Mouse (Mus musculus) heart, postnatal 0 days (tissue): ENCODE measurements around the gene Rmnd5a.

ENCODE experiments used
- CTCF ChIP-seq: IDR thresholded peaks from 2 replicates; pipeline ENCODE4 v1.5.1; 2016; ENCODE audit warnings: antibody characterized with exemption, control low read depth, low read depth
- EP300 ChIP-seq: IDR thresholded peaks from 2 replicates; pipeline ENCODE4 v1.6.1; 2016; ENCODE audit warnings: antibody characterized with exemption, low read depth

- no peak for TF ChIP-seq CTCF
- TF ChIP-seq EP300, result no peak
Observed at GRCm38 (mm10) chr6:71476783-71477182, 36.3 kb upstream of the Rmnd5a start.
